Comparison of ENCODE assay signal across 11 mouse cellular contexts in the genomic region with DNA sequence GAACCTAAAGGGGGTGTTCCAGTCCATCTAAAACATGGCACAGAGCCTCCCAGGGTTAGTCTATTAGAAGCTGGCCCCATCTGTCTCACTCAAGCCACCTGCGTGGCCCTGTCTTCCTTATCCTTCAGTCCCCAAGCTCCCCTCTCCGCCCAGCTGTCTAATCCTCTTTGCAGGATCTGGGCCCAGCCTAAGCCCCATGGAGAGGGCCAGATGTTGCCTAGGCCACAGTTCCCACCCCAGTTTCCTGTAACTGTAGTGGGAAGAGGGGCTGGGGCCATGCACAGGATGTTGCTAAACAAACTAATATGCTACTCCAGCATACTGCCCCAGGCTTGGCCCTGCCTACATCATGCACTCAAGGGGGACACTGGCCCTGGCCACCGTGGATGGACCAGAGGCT.
A peak's percentile ranks its signal among the peaks of the same experiment; 100 is the strongest.
DNase-seq lines count a peak whose midpoint lies in the region; ATAC-seq lines count a peak whose summit lies in the region.
"Had no signal": no experiment of that assay in that cellular context is flagged by ENCODE, and none has a peak within 500 bp of the region (broad histone marks: within the 10 kb centered on the region; RNA-seq: fewer than 3 reads in every experiment).

No protein-coding gene starts in this region.

- H3K4me1 ChIP-seq in heart, embryonic 13.5 days: peaks cover 61% of the 10 kb centered on the region
- H3K4me1 ChIP-seq in liver, embryonic 16.5 days (ENCODE audit: control insufficient read depth, low read depth, low read length): peaks cover 5% of the 10 kb centered on the region
- H3K4me1 ChIP-seq in stomach, embryonic 15.5 days: peaks cover 19% of the 10 kb centered on the region

- no peaks in the 10 kb centered on the region for H3K27me3 ChIP-seq in heart, embryonic 13.5 days (replicated peaks)
- H3K27me3 ChIP-seq in liver, embryonic 16.5 days (ENCODE audit: control insufficient read depth, insufficient read depth, low read depth, low read length): no peaks in the 10 kb centered on the region
- H3K27me3 ChIP-seq in stomach, embryonic 15.5 days (replicated peaks): no peaks in the 10 kb centered on the region
- H3K27me3 ChIP-seq: CH12.LX had no signal

- no peak overlapping the region for H3K4me3 ChIP-seq in heart, embryonic 13.5 days
- no peak overlapping the region for H3K4me3 ChIP-seq in liver, embryonic 16.5 days (ENCODE audit: low read depth, low read length)
- H3K4me3 ChIP-seq in stomach, embryonic 15.5 days (replicated peaks): no peak overlapping the region
- H3K4me3 ChIP-seq: myocyte had no signal

- peak overlapping the region; percentile 46 for H3K27ac ChIP-seq in heart, embryonic 13.5 days (replicated peaks)
- H3K27ac ChIP-seq in liver, embryonic 16.5 days (ENCODE audit: low read length): no peak overlapping the region
- H3K27ac ChIP-seq in stomach, embryonic 15.5 days: 0 out of 2 replicates have a peak overlapping the region, but pooled peaks have one; percentile 9

- intact Hi-C loops in heart, postnatal 36 days (cut with DNase I): no loop called here

- H3K9me3 ChIP-seq in heart, embryonic 13.5 days: no peaks in the 10 kb centered on the region
- H3K9me3 ChIP-seq in liver, embryonic 16.5 days (replicated peaks; ENCODE audit: control insufficient read depth, low read length): no peaks in the 10 kb centered on the region
- H3K9me3 ChIP-seq in stomach, embryonic 15.5 days: no peaks in the 10 kb centered on the region

- peaks cover 92% of the 10 kb centered on the region for H3K36me3 ChIP-seq in heart, embryonic 13.5 days
- peaks cover 2% of the 10 kb centered on the region; the same call in 1 of the 2 replicates for H3K36me3 ChIP-seq in liver, embryonic 16.5 days (ENCODE audit: control insufficient read depth, insufficient read depth)
- H3K36me3 ChIP-seq in stomach, embryonic 15.5 days: peaks cover 30% of the 10 kb centered on the region

- no peak overlapping the region for H3K4me2 ChIP-seq in heart, embryonic 13.5 days
- no peak overlapping the region for H3K4me2 ChIP-seq in liver, embryonic 16.5 days (ENCODE audit: low read depth, low read length)
- no peak overlapping the region for H3K4me2 ChIP-seq in stomach, embryonic 15.5 days

- DNase-seq in heart, postnatal 36 days: no peak
- DNase-seq in thymus, postnatal 0 days (ENCODE audit: low spot score): peak; percentile 40
- DNase-seq in thymus, postnatal 25 days: no peak
- DNase-seq in left cerebral cortex, adult 11 months (ENCODE audit: low spot score): no peak
- no peak for DNase-seq in urinary bladder, adult 2 months (ENCODE audit: low spot score)
- DNase-seq: gastrocnemius, postnatal 10 days had no signal

- peak overlapping the region; percentile 15; the same call in 1 of the 2 replicates for H3K9ac ChIP-seq in heart, embryonic 13.5 days
- H3K9ac ChIP-seq in liver, embryonic 16.5 days (ENCODE audit: low read depth, low read length): no peak overlapping the region
- H3K9ac ChIP-seq in stomach, embryonic 15.5 days: no peak overlapping the region

- WGBS in heart, embryonic 13.5 days: 44% methylated on average over 3 of the region's 3 CpGs
- WGBS in liver, embryonic 16.5 days (ENCODE audit: insufficient replicate concordance): 39% methylated on average over 3 of the region's 3 CpGs
- 55% methylated on average over 3 of the region's 3 CpGs for WGBS in stomach, embryonic 15.5 days

- no peak for ATAC-seq in heart, embryonic 13.5 days (ENCODE audit: extremely low read depth, insufficient number of reproducible peaks, low FRiP score, low TSS enrichment)
- ATAC-seq in liver, embryonic 16.5 days (ENCODE audit: low read depth): peak; percentile 49; the same call in 1 of the 2 replicates
- ATAC-seq in stomach, embryonic 15.5 days (ENCODE audit: insufficient read depth, low FRiP score, low read depth): peak; percentile 6; the same call in 1 of the 2 replicates
